Comparison of ENCODE assay signal across 14 mouse cellular contexts in the genomic region with DNA sequence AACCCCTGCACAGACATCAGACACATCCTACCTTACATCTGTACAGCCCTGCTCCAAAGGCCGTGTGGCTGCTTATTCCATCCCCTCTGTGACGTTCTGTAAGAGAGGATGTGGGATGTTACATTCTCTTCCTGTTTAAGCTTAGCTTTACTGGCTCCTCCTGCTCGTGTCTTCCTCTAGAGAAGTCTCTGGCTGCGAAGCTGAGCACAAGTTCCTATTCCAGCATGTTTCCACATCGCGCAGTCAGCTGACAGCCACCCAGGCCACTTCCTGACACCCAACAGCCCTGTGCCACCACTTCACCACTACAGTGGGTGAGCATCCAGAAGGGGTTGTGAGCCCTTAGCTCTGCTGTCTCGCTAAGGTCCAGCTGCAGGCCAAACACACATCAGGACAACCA. TPM values are rescaled to one million over a fixed set of nuclear protein-coding genes. Genes with fewer than 3 reads are reported as not detected.
A peak's percentile ranks its signal among the peaks of the same experiment; 100 is the strongest.
DNase-seq lines count a peak whose midpoint lies in the region; ATAC-seq lines count a peak whose summit lies in the region.
"Had no signal": no experiment of that assay in that cellular context is flagged by ENCODE, and none has a peak within 500 bp of the region (broad histone marks: within the 10 kb centered on the region; RNA-seq: fewer than 3 reads in every experiment).

No protein-coding gene starts in this region.

- no peaks in the 10 kb centered on the region for H3K4me1 ChIP-seq in limb, embryonic 13.5 days
- peaks cover 19% of the 10 kb centered on the region for H3K4me1 ChIP-seq in limb, embryonic 10.5 days
- peaks cover 19% of the 10 kb centered on the region for H3K4me1 ChIP-seq in heart, embryonic 15.5 days (replicated peaks)
- H3K4me1 ChIP-seq: midbrain, embryonic 10.5 days had no signal

- peaks cover 27% of the 10 kb centered on the region for H3K36me3 ChIP-seq in limb, embryonic 13.5 days
- H3K36me3 ChIP-seq in limb, embryonic 10.5 days, result peaks cover 31% of the 10 kb centered on the region
- peaks cover 10% of the 10 kb centered on the region; the same call in 1 of the 2 replicates for H3K36me3 ChIP-seq in heart, embryonic 15.5 days

- no peak overlapping the region for H3K4me2 ChIP-seq in limb, embryonic 13.5 days (replicated peaks)
- H3K4me2 ChIP-seq in heart, embryonic 15.5 days, result no peak overlapping the region

- DNase-seq in limb, embryonic 10.5 days (ENCODE audit: low spot score), result no peak
- DNase-seq in lung, adult 18-20 months, result peak; percentile 41 to 45
- DNase-seq in ovary, postnatal 36 days (ENCODE audit: low spot score), result no peak
- no peak for DNase-seq in kidney, adult 9 months
- DNase-seq in ovary, postnatal 10 days (ENCODE audit: low spot score), result no peak
- DNase-seq: adrenal gland, adult 2 months; cerebellum, adult 18-20 months; spleen, adult 18-20 months had no signal

- 0 out of 2 replicates have a peak overlapping the region, but pooled peaks have one; percentile 4 for H3K9ac ChIP-seq in limb, embryonic 13.5 days
- H3K9ac ChIP-seq in heart, embryonic 15.5 days, result no peak overlapping the region

- no peak for ATAC-seq in limb, embryonic 13.5 days (ENCODE audit: low FRiP score, low read depth)
- ATAC-seq in heart, embryonic 15.5 days (replicated peaks; ENCODE audit: insufficient number of reproducible peaks, insufficient read depth, low FRiP score, low read depth), result no peak
- ATAC-seq in monocyte, adult 5-6 weeks (replicated peaks; ENCODE audit: insufficient number of reproducible peaks, low FRiP score, low TSS enrichment, poor library complexity, severe bottlenecking), result peak; percentile 83
- ATAC-seq: hindbrain, postnatal 0 days had no signal

- H3K27me3 ChIP-seq in limb, embryonic 13.5 days, result no peaks in the 10 kb centered on the region
- no peaks in the 10 kb centered on the region for H3K27me3 ChIP-seq in limb, embryonic 10.5 days (ENCODE audit: low read depth, poor library complexity, severe bottlenecking)
- H3K27me3 ChIP-seq in heart, embryonic 15.5 days, result no peaks in the 10 kb centered on the region

- 79% methylated on average over 7 of the region's 7 CpGs for WGBS in limb, embryonic 13.5 days
- 82% methylated on average over 7 of the region's 7 CpGs for WGBS in limb, embryonic 10.5 days
- WGBS in heart, embryonic 15.5 days, result 55% methylated on average over 7 of the region's 7 CpGs

- H3K4me3 ChIP-seq in limb, embryonic 13.5 days, result no peak overlapping the region
- H3K4me3 ChIP-seq in limb, embryonic 10.5 days, result no peak overlapping the region
- H3K4me3 ChIP-seq in heart, embryonic 15.5 days, result no peak overlapping the region
- H3K4me3 ChIP-seq: midbrain, embryonic 10.5 days had no signal

- no peak overlapping the region for H3K27ac ChIP-seq in limb, embryonic 13.5 days
- no peak overlapping the region; the same call in 1 of the 2 replicates for H3K27ac ChIP-seq in limb, embryonic 10.5 days
- H3K27ac ChIP-seq in heart, embryonic 15.5 days, result peak overlapping the region; percentile 10; the same call in 1 of the 2 replicates
- H3K27ac ChIP-seq: midbrain, embryonic 10.5 days had no signal

- no peaks in the 10 kb centered on the region for H3K9me3 ChIP-seq in limb, embryonic 13.5 days
- H3K9me3 ChIP-seq in limb, embryonic 10.5 days (replicated peaks), result no peaks in the 10 kb centered on the region
- H3K9me3 ChIP-seq in heart, embryonic 15.5 days (replicated peaks), result no peaks in the 10 kb centered on the region
- H3K9me3 ChIP-seq: G1E; midbrain, embryonic 10.5 days had no signal

RNA-seq across cellular contexts. Expression of gene Klhdc4, which starts 37.2 kb away (rescaled TPM):
- 40.9 and 41.3 TPM in 2 replicates for polyA plus RNA-seq in limb, embryonic 13.5 days (2015; fragmentation: Nextera tagmentation; extraction: Ambion mirVana)
- 64.2 and 64.4 TPM in 2 replicates for polyA plus RNA-seq in limb, embryonic 10.5 days (2016; fragmentation: Nextera tagmentation; extraction: Ambion mirVana)
- polyA plus RNA-seq in heart, embryonic 15.5 days (2015; fragmentation: Nextera tagmentation; extraction: Ambion mirVana), result 18.7 and 27.6 TPM in 2 replicates
- total RNA-seq in monocyte, adult 5-6 weeks (2017), result 32.3 to 53.1 TPM (median 45.2 TPM) in 3 replicates

Comparison
In these comparisons a context has a peak if more than half of its experiments do, and no peak if none do; other contexts are left out.
1. DNase-seq: peak in lung, adult 18-20 months (2 of 2); none in limb, embryonic 10.5 days (single experiment), ovary, postnatal 36 days (single experiment), kidney, adult 9 months (single experiment) and ovary, postnatal 10 days (single experiment).